Mouse (Mus musculus): Measurements from ENCODE around the gene Vil1.

The Vil1 gene

DNA sequence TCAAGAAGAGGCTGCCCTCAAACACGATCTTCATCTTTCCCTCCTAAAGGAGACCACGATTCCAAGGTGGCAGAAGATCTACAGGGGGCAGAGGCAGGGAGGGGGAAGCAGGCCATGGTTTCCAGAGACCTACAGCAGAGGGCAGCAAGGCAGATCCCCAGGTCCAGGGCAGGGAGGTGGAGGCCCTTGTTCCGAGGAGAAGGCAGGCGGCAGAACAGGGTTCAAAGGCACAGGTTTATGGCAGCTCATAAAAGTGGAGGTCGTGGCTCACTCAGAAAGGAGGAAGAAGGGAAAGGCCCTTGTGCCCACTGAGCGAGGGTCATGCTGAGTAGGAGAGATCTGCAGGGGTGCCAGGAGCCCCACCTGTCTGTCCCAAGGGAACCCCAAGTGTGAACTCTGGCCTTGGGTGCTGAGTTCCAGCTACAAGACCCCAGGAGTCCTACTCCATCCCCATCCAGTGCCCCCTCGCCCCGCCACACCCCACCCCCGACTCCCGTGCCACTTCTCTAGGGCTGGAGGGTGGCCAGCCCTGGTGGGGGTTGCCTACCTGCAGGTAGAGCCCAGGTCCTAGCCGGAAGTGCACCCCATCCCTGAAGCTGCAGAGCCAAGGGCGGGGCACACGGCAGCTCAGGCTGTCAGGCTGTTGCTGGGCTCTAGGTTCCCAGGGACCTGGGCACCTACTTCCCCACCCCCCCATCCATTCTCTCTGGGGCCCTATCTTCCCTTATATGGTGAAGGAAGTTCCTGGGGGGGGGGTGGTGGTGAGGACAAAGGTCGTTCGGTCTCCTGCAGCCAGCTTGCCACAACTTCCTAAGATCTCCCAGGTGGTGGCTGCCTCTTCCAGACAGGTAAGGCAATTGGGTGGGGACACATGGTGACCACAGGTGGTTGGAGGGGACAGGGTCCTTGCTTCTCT is at the start of gene Vil1:
Gene Vil1 (plus strand): TSS at position 788 of the 916 bp plus-strand sequence.
- no peak for DNase-seq (ENCODE audit: low read depth in 1 of 2, low spot score in 2 of 2)

DNA sequence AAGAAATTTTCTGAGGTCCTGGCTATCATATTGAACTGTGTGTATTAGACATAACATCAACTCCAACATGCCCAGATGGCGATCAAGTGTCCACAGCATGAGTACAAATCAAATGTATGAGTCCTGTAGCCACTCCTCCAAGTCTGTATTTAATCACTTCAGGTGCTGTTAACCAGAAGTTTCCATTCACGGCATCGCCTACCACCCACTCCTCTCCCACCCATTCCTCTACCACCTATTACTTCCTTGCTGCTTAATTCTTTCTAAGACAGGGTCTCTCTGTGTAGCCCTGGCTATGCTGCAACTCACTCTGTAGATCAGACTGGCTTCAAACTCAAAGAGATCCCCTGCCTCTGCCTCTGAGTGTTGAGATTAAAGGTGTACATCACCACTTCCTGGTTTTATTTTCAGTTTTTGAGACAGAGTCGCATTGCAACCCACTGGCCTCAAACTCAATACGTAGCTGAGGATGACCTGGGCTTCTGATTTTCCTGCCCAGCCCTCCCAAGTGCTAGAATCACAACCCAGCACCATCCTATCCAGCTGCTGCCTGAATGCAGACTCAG is 49.1 kb upstream of the Vil1 start:
- no peak for DNase-seq (ENCODE audit: low read depth in 1 of 2, low spot score in 2 of 2)

DNA sequence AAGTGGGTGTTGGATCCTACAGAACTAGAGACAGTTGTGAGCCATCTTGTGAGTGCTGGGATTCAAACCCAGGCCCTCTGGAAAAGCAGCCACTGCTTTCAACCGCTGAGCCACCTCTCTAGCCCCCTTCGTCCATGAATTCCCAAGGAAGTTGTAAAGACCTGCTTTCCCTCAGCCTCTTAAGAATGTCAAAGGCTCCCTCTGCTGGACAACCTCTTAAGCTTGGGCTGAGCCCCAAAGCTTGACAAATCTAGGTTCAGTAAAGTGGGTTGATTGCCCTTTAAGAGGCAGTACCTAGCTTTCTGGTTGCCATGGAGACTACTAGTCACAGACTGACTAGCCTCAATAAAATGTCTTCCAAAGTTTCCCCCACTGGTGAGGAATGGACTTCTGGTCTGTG is 47.4 kb upstream of the Vil1 start, which contains the start of gene Catip:
Gene Catip (plus strand): TSS at position 297 of the 400 bp plus-strand sequence.
- DNase-seq (ENCODE audit: low read depth in 1 of 2, low spot score in 2 of 2), result no peak

DNA sequence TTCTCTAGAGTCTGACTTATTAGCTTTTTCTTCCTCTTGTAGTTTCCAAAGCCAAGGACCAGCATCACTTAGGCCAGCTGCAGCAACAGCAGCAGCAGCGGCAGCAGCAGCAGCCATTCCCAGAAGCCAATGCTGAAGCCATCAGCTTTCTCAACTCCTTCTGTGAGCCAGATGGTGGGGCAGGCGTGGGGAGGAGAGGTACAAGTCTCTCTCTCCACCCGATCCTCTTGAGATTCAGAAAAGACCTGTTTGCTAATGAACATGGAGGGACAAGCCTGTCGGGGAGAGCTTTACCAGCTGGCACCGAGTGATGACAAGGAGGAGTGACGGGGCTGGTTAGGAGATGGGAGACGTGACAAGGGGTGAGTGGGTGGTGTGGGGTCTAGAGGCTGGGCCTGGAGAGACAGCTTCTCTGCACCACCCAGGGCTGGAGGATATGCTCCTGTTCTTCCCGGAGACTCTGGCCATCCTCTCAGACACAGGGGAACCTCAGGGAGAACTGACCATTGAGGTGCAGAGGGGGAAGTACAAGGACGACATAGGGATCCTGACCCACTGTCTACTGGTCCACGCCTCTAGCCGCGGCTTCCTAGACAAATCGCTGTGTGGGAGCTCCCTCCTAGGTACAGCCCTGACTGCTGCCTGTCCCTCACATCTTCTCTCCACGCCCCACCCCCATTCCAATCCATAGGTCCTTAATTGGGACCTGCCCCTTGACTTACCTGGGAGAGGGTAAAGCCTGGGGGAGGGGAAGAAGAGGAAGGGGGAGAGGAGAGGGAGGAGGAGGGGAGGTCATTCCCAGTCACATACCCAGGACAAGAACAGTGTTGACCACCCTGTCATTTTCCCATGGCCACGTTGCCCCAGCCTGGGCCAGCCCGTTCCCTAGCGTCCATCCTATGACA is 46.6 kb upstream of the Vil1 start:
- DNase-seq (ENCODE audit: low read depth in 1 of 2, low spot score in 2 of 2), result no peak

DNA sequence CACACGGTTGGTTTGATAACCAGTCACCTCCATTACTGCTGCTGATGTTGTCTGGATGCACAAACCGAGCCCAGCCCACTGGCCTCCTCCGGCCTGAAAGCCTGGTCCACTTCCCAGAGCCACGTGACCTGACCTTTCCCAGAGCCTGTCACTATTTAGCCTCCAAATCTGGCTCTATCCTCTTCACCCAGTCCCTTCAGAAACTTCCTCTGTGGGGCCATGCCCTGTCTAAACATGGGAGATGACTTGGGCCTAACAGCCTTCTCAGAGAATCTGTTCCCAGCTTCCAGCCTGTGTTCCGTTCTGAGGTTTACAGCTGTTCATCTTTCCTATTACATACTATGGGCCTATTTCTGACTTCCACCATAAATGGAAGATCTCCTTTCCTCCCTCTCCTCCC is 45.7 kb upstream of the Vil1 start:
- DNase-seq (ENCODE audit: low read depth in 1 of 2, low spot score in 2 of 2), result no peak

DNA sequence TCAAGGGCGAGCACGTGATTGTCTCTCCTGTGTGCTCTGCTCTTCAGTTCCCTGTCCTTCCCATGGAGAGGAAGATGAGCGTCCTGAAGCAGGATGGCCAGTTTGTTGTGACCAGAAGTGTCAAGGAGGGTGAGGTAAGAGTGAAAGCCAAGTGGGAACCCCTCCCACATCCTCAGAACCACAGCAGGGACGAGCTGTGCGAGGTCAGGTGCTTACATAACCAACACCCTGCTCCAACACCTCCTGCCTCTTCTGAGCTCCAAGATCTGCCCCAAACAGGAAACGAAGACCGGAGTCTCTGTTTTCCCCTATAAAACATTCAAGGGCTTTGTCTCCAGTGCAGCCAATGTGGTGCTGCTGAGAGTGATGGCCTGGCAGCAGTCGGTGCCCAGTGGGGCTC is 44.9 kb upstream of the Vil1 start:
- no peak for DNase-seq (ENCODE audit: low read depth in 1 of 2, low spot score in 2 of 2)

DNA sequence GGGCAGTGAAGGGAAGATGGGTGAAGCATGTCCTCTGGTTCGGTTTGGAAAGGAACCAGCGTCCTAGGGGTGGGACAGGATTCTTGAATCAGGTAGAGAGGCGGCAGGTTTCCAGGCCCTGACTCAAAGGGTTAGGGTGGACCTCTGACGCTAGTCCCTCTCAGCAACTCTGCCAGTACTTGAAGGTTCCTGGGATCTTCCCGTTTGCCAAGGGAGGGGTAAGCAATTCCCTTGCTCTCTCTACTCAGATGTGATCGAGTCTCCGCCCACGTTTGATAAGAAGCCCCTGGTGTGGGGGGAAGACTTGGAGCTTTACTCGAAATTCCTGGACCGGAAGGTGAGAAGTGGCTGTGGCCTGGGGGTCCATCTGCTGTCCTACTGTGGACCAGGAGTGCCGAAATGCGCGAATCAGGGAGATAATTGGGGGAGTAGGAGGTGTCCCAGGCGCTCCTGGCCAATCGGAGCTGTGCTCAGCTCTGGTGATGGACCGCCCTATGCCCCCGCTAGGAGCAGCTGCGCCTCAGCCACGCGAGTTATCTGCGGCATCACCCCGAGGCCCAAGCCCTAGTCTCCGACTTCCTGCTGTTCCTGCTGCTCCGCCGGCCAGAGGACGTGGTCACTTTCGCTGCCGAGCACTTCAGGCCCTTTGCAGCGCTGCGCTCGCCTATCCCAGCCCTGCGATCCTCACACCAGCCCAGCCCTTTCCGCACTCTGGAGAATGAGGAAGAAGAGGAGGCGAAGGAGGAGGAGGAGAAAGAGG is 41.1 kb upstream of the Vil1 start:
- peak in 1 of 2 experiments; percentile 37 for DNase-seq (ENCODE audit: low read depth in 1 of 2, low spot score in 2 of 2)

DNA sequence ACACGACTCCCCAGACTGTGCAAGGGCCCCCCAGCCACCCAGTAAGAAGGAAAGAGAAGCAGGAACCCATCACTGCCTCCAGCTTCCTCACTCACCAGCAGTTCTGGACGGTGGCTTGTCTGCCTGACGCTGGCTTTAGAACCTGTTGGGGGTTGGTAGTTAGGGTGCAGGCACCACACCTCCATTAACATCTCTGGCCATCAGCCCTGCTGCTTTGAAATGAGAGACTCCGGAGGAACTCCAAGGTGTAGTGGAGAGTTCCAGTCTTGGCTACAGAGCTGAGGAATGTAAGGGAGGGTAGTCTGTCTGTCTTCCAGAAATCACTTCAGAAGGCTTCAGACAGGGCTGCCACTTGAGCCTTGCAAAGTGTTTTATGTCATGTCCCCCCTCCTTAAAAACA is 39.1 kb upstream of the Vil1 start:
- no peak for DNase-seq (ENCODE audit: low read depth in 1 of 2, low spot score in 2 of 2)

DNA sequence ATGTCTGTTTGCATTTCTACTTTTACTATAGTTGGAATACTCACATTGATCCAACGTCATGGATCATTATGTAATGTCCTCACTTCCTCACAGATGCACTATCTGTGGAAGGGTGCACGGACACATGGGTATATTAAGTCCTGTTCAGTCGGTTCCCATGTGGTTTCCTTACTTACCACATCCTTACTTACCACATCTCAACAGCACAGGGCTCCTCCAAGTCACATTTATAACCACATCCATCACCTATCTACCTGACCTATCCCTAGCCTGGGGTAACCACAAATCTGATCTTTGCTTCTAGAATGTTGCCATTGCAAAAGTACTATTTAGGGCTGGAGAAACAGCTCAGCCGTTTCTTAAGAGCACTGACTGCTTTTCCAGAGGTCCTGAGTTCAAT is 35.8 kb upstream of the Vil1 start:
- no peak for DNase-seq (ENCODE audit: low read depth in 1 of 2, low spot score in 2 of 2)

DNA sequence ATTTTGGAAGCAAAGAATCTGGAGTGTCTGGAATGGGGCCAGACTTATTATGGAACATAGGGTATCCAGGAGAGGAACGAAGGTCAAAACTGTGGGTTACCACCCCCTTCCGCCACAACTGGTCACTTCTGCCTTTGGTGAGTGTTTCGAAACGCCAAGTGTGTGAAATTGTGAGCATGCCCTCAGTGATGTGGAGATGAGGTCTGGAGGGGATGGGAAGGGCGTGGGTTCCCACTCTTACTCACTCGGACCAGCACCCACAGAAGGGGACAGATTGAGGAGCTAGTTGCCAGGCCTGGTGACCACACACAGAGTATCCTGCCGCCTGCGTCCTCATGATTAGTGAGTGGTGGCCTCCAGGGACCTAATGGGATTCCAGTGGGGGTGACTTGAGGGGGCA is 34.2 kb upstream of the Vil1 start, which contains the start of gene Slc11a1:
Gene Slc11a1 (plus strand): TSS at position 216 of the 400 bp plus-strand sequence.
- peak; percentile 78 to 80 for DNase-seq (ENCODE audit: low read depth in 1 of 2, low spot score in 2 of 2)

DNA sequence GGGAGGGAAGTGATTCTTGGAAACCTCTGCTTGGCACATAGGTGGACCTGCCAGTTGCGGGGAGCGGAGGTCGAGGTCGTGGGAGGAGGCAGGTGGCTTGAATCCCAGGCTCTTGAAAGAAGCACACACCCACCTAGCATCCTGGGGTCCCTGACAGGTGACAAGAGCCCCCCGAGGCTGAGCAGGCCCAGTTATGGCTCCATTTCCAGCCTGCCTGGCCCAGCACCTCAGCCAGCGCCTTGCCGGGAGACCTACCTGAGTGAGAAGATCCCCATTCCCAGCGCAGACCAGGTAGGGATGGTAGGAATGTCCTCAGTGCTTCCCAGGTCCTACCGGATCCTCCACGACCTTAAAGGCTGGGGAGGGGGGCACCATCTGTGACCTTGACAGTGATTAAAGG is 33.6 kb upstream of the Vil1 start:
- DNase-seq (ENCODE audit: low read depth in 1 of 2, low spot score in 2 of 2), result no peak

DNA sequence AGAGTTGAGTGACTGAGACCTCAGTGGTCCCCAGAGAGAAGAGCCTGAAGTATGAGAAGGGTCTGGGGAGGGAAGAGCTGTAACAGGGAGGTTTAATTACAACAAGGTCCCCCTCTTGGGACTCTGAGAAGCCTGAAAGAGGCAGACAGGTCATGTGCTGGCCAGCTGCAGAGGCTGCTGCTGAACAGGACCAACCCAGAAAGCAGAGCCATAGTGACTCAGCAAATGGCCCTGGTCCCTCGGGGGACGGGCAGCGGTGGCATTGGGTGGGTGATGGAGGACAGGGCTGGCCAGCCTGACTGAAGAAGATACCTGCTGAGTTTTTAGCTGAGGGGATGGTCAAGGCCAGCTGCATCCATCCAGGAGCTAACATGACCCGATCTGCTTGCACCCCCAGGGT is 32.8 kb upstream of the Vil1 start:
- no peak for DNase-seq (ENCODE audit: low read depth in 1 of 2, low spot score in 2 of 2)

DNA sequence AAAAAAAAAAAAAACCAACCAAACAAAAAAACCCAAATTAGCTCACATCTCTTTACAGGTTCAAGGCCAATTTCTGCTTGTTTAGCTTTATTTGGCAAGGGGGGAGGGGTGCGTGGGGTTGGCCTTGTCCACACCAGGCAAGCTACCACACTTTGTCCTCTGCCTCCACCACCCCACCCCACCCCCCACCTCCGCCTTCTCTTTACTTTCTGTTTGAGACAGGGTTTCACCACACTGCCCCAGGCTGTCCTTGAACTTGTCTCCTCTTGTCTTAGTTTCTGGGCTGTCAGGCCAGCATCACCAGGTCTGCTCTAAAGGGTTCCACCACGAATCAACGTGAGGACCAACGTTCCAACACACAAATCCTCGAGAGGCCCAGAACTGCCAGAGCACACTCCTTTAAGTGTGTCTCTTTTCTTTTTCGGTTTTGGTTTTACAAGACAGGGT is 30.1 kb upstream of the Vil1 start:
- no peak for DNase-seq (ENCODE audit: low read depth in 1 of 2, low spot score in 2 of 2)

DNA sequence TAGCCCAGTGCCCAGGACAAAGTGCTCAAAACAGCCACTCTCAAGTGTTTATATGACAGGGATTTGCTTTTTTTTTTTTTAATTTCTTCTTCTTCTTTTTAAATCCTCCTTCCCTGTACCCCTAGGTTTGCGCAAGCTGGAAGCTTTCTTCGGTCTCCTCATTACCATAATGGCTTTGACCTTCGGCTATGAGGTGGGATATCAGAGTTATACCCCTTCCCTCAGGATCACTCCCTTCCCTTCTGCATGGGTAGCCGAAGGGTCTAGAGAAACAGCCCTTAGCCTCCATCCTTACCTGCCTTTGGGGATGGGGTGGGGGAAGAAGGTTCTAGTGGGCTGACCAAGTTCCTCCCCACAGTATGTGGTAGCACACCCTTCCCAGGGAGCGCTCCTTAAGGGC is 28.7 kb upstream of the Vil1 start:
- no peak for DNase-seq (ENCODE audit: low read depth in 1 of 2, low spot score in 2 of 2)

DNA sequence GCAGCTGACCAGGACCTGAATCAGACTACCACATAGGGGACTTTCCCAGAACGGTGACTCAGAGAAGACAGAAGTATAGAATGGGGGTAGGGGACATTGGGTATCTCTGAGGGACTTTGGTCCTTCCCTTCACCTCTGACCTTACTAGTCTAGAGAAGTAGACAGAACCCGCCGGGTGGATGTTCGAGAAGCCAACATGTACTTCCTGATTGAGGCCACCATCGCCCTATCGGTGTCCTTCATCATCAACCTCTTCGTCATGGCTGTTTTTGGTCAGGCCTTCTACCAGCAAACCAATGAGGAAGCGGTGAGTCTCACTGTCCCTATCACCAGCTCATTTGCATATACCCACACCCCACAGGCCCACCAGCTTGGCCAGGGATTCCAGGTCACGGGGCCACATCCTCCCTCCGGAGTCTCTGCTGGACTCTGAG is 27.6 kb upstream of the Vil1 start:
- peak in 1 of 2 experiments; percentile 67 for DNase-seq (ENCODE audit: low read depth in 1 of 2, low spot score in 2 of 2)

DNA sequence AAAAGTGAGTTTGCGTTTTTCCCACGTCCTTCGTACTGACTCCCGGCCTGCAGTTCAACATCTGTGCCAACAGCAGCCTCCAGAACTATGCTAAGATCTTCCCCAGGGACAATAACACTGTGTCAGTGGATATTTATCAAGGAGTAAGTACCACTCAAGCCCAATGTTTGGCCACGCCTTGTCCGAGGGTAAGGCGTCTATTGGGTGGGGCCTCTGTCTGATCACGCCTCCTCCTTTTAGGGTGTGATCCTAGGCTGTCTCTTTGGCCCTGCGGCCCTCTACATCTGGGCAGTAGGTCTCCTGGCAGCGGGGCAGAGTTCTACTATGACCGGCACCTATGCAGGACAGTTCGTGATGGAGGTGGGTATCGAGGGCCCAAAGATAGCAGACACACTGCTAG is 25.8 kb upstream of the Vil1 start:
- no peak for DNase-seq (ENCODE audit: low read depth in 1 of 2, low spot score in 2 of 2)

DNA sequence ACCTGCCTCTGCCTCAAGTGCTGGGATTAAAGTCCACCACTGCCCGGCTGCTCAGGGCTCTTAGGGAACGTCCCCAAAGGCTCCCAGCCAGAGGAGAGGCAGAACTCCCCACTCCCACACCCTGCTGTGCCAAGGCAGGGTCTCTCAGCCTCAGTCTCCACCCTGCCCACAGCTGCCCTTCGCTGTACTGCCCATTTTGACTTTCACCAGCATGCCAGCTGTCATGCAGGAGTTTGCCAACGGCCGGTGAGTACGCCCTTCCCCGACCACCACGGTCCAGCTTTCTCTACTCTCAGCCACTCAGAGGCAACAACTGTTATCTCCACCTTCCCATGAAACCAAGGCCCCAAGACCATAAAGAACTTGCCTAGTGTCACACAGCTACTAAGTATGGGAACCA is 24.7 kb upstream of the Vil1 start:
- no peak for DNase-seq (ENCODE audit: low read depth in 1 of 2, low spot score in 2 of 2)

DNA sequence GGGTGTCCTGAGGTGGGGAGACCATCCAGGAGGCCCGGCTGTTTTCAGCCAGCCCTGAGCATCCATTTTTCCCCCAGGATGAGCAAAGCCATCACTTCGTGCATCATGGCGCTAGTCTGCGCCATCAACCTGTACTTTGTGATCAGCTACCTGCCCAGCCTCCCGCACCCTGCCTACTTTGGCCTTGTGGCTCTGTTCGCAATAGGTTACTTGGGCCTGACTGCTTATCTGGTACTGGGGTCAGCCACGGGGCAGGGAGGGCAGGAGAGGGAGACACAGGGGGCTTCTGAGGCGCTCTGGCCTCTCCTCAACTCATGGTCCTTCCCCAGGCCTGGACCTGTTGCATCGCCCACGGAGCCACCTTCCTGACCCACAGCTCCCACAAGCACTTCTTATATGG is 24.1 kb upstream of the Vil1 start:
- DNase-seq (ENCODE audit: low read depth in 1 of 2, low spot score in 2 of 2), result no peak

DNA sequence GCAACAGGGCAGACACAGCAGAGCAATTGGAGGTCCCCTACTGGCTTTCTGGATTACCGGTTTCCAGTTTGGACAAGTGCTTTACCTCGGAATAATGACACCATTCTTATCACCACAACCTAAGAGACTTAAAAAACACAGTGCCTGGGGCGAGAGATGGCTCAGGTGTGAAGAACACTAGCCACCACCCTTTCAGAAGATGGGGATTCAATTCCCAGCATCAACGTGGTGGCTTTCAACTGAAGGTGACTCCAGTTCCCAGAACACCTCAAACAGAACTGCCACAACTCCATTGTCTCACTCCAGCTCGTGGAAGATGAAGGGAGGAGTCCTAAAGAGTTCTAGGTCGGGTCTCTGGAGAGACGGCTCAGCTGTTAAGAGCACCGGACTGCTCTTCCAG is 23.6 kb upstream of the Vil1 start:
- no peak for DNase-seq (ENCODE audit: low read depth in 1 of 2, low spot score in 2 of 2)

DNA sequence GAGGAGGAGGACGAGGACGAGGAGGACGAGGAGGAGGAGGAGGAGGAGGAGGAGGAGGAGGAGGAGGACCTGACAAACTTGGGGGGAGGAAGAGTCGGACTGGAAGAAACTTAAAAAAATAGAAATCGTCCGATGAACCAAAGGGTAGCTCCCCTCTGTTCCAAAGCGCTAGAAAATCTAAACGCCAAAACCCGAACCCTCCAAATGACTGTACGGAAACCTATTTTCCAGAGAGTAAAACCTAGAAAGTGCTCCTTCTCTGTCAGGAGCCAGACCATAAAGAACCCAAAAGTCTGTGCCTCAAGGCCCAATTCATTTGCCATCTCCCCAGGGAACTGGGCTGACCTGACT is 22.8 kb upstream of the Vil1 start:
- no peak for DNase-seq (ENCODE audit: low read depth in 1 of 2, low spot score in 2 of 2)

Measured in monocyte, adult 2 months (primary cell).